Mouse (Mus musculus) spleen, postnatal 10 days (tissue): ENCODE results near the gene 4833427G06Rik.
"Not testable (repeated sequence)": the region's sequence is repeated elsewhere in the genome, so short reads cannot be mapped to it uniquely, and the experiment has no call there.

Experiments used
- DNase-seq, 2 experiments: peaks; one replicate each; pipeline ENCODE4 v3.0.0; 2021 to 2022; ENCODE audit warnings: low spot score in 2 of 2

The 4833427G06Rik gene

GRCm38 (mm10) chr9:51101756-51102425 is at the start of gene 4833427G06Rik:
Gene 4833427G06Rik (minus strand): TSS chr9:51102078.
- peak in 1 of 2 experiments; percentile 12 for DNase-seq

- DNase-seq = no peak
These were observed 45.4 kb upstream of the 4833427G06Rik start for GRCm38 (mm10) chr9:51147294-51147693.

- DNase-seq = no peak
These were observed 44.6 kb upstream of the 4833427G06Rik start for GRCm38 (mm10) chr9:51146496-51146895.

- DNase-seq = no peak
These were observed 42.3 kb upstream of the 4833427G06Rik start for GRCm38 (mm10) chr9:51144218-51144617.

- no peak for DNase-seq
These were observed 41.6 kb upstream of the 4833427G06Rik start for GRCm38 (mm10) chr9:51143437-51143836.

GRCm38 (mm10) chr9:51140711-51141110 is 38.8 kb upstream of the 4833427G06Rik start:
- DNase-seq = no peak

GRCm38 (mm10) chr9:51139401-51139800 is 37.5 kb upstream of the 4833427G06Rik start:
- not testable (repeated sequence) for DNase-seq

GRCm38 (mm10) chr9:51138301-51138700 is 36.4 kb upstream of the 4833427G06Rik start:
- no peak for DNase-seq

- no peak for DNase-seq
These were observed 36.0 kb upstream of the 4833427G06Rik start for GRCm38 (mm10) chr9:51137836-51138235.

GRCm38 (mm10) chr9:51137432-51137831 is 35.6 kb upstream of the 4833427G06Rik start:
- no peak for DNase-seq

- peak in 1 of 2 experiments; percentile 50 for DNase-seq
These were observed 35.1 kb upstream of the 4833427G06Rik start for GRCm38 (mm10) chr9:51136985-51137384.

GRCm38 (mm10) chr9:51114767-51115166 is 12.9 kb upstream of the 4833427G06Rik start:
- DNase-seq = no peak

GRCm38 (mm10) chr9:51105751-51106150 is 3.9 kb upstream of the 4833427G06Rik start:
- DNase-seq = no peak

- DNase-seq = peak in 1 of 2 experiments; percentile 17
These were observed 2.1 kb upstream of the 4833427G06Rik start for GRCm38 (mm10) chr9:51103808-51104514.

- peak in 1 of 2 experiments; percentile 21 for DNase-seq
These were observed 1.3 kb upstream of the 4833427G06Rik start for GRCm38 (mm10) chr9:51102963-51103807.

- no peak for DNase-seq
These were observed 5.6 kb downstream of the 4833427G06Rik start for GRCm38 (mm10) chr9:51096306-51096705.

GRCm38 (mm10) chr9:51093697-51094096 is 8.2 kb downstream of the 4833427G06Rik start:
- no peak for DNase-seq

- no peak for DNase-seq
These were observed 20.3 kb downstream of the 4833427G06Rik start for GRCm38 (mm10) chr9:51081614-51082013.

GRCm38 (mm10) chr9:51076979-51077315 is 24.9 kb downstream of the 4833427G06Rik start, which contains the start of gene Layn:
Gene Layn (minus strand): TSS chr9:51077094.
- DNase-seq = peak; percentile 18 to 58

- DNase-seq = no peak
These were observed 25.4 kb downstream of the 4833427G06Rik start for GRCm38 (mm10) chr9:51076300-51076978.

GRCm38 (mm10) chr9:51075780-51076179 is 26.1 kb downstream of the 4833427G06Rik start:
- no peak for DNase-seq

GRCm38 (mm10) chr9:51070801-51071200 is 31.1 kb downstream of the 4833427G06Rik start:
- DNase-seq = no peak
